Mouse (Mus musculus) intestine, postnatal 0 days (tissue): ENCODE results near the gene Soga1. TPM values are rescaled to one million over a fixed set of nuclear protein-coding genes. Genes with fewer than 3 reads are reported as not detected.
A peak's percentile ranks its signal among the peaks of the same experiment; 100 is the strongest.

Experiments used
- ATAC-seq: fragments of 200-750 bp; cut with Nextera tagmentation; 2 replicates; pipeline ENCODE4 v1.8.0; 2017; ENCODE audit warnings: mild to moderate bottlenecking, moderate TSS enrichment, moderate library complexity
- H3K27ac ChIP-seq: fragments of 300-500 bp; sonication (generic); 2 replicates; pipeline ENCODE4 v1.5.1; 2014; ENCODE audit warnings: mild to moderate bottlenecking, low read depth, low read length, moderate library complexity
- H3K27me3 ChIP-seq: fragments of 300-500 bp; sonication (generic); replicated peaks from 2 replicates; pipeline ENCODE4 v1.6.1; 2014; ENCODE audit warnings: low read length, mixed read lengths; ENCODE audit not compliant: control insufficient read depth, insufficient read depth
- H3K36me3 ChIP-seq: fragments of 300-500 bp; sonication (generic); 2 replicates; pipeline ENCODE4 v1.6.1; 2014; ENCODE audit warnings: mild to moderate bottlenecking, moderate library complexity; ENCODE audit not compliant: control insufficient read depth, insufficient read depth
- H3K4me1 ChIP-seq: fragments of 300-500 bp; sonication (generic); replicated peaks from 2 replicates; pipeline ENCODE4 v1.6.1; 2014; ENCODE audit warnings: antibody characterized with exemption, low read length, mixed read lengths; ENCODE audit not compliant: control insufficient read depth, insufficient read depth
- H3K4me2 ChIP-seq: fragments of 300-500 bp; sonication (generic); replicated peaks from 2 replicates; pipeline ENCODE4 v1.6.1; 2014; ENCODE audit warnings: low read depth, mild to moderate bottlenecking, moderate library complexity
- H3K4me3 ChIP-seq: fragments of 300-500 bp; sonication (generic); 2 replicates; pipeline ENCODE4 v1.5.1; 2014; ENCODE audit warnings: low read depth, low read length
- H3K9ac ChIP-seq: fragments of 300-500 bp; sonication (generic); 2 replicates; pipeline ENCODE4 v1.6.1; 2014; ENCODE audit warnings: mild to moderate bottlenecking, low read depth, low read length
- H3K9me3 ChIP-seq: fragments of 300-500 bp; sonication (generic); 2 replicates; pipeline ENCODE4 v1.6.1; 2016; ENCODE audit warnings: mixed run types; ENCODE audit not compliant: control insufficient read depth
- CTCF ChIP-seq: sonication (generic); IDR thresholded peaks from 2 replicates; pipeline ENCODE4 v1.5.1; 2016; ENCODE audit warnings: low read depth, mild to moderate bottlenecking, control low read depth, antibody characterized with exemption, moderate library complexity
- WGBS: fragments of 180-500 bp; shearing (Covaris S2); extraction: QIAGEN DNeasy Blood & Tissue Kit; methylation state at CpG from one replicate; pipeline ENCODE4 v1.1.7; 2014; 5-methylcytosine and 5-hydroxymethylcytosine counted together
- polyA plus RNA-seq: library from polyadenylated mRNA; unstranded; fragments of >200 nt; fragmentation: Nextera tagmentation; extraction: Ambion mirVana; gene quantifications from 2 replicates; pipeline ENCODE4 v1.2.1, GENCODE M21; 2015

Soga1 gene
- polyA plus RNA-seq, 1 experiment from 2014 or later, result 0.90 TPM

GRCm38 (mm10) chr2:157040649-157041046 is 38.4 kb downstream of the Soga1 start:
- WGBS, result 80% methylated on average over 16 of the region's 17 CpGs
- peaks cover 21% of the 10 kb centered on the region; the same call in 1 of the 2 replicates for H3K36me3 ChIP-seq
- H3K4me3 ChIP-seq, result no peak overlapping the region
- no peak overlapping the region for H3K9ac ChIP-seq
- H3K4me1 ChIP-seq, result no peaks in the 10 kb centered on the region
- no peak overlapping the region for H3K4me2 ChIP-seq
- ATAC-seq, result no peak
- no peak overlapping the region for H3K27ac ChIP-seq
- no peaks in the 10 kb centered on the region for H3K9me3 ChIP-seq
- no peak for TF ChIP-seq CTCF
- H3K27me3 ChIP-seq, result no peaks in the 10 kb centered on the region

GRCm38 (mm10) chr2:157039900-157040648 is 39.0 kb downstream of the Soga1 start:
- Histone ChIP-seq H3K4me3 (no peak overlapping the region), H3K27ac (no peak overlapping the region), H3K27me3 (no peaks in the 10 kb centered on the region), H3K9me3 (no peaks in the 10 kb centered on the region), H3K9ac (no peak overlapping the region), H3K4me2 (no peak overlapping the region), H3K36me3 (peaks cover 18% of the 10 kb centered on the region; the same call in 1 of the 2 replicates), H3K4me1 (no peaks in the 10 kb centered on the region)
- 79% methylated on average over 49 of the region's 50 CpGs for whole genome bisulfite sequencing
- 0 out of 2 replicates have a peak, but pooled peaks have one; percentile 16 for ATAC-seq
- TF ChIP-seq CTCF, result peak; percentile 51

- no peak for ATAC-seq
- Histone ChIP-seq H3K27ac (no peak overlapping the region), H3K27me3 (no peaks in the 10 kb centered on the region), H3K4me3 (no peak overlapping the region), H3K4me2 (no peak overlapping the region), H3K9me3 (no peaks in the 10 kb centered on the region), H3K36me3 (peaks cover 17% of the 10 kb centered on the region; the same call in 1 of the 2 replicates), H3K9ac (no peak overlapping the region), H3K4me1 (no peaks in the 10 kb centered on the region)
- WGBS, result 88% methylated on average over 9 of the region's 9 CpGs
- TF ChIP-seq CTCF, result no peak
These were observed 41.8 kb downstream of the Soga1 start for GRCm38 (mm10) chr2:157037303-157037702.

- 83% methylated on average over 8 of the region's 8 CpGs for WGBS
- Histone ChIP-seq H3K4me2 (no peak overlapping the region), H3K4me3 (no peak overlapping the region), H3K27ac (no peak overlapping the region), H3K27me3 (no peaks in the 10 kb centered on the region), H3K4me1 (no peaks in the 10 kb centered on the region), H3K36me3 (peaks cover 17% of the 10 kb centered on the region; the same call in 1 of the 2 replicates), H3K9me3 (no peaks in the 10 kb centered on the region), H3K9ac (no peak overlapping the region)
- TF ChIP-seq CTCF, result no peak
- ATAC-seq, result no peak
These were observed 42.7 kb downstream of the Soga1 start for GRCm38 (mm10) chr2:157036400-157036799.

GRCm38 (mm10) chr2:157035371-157035770 is 43.7 kb downstream of the Soga1 start:
- no peak for ATAC-seq
- no peaks in the 10 kb centered on the region for H3K4me1 ChIP-seq
- no peak overlapping the region for H3K9ac ChIP-seq
- no peak overlapping the region for H3K4me2 ChIP-seq
- H3K36me3 ChIP-seq, result peaks cover 14% of the 10 kb centered on the region; the same call in 1 of the 2 replicates
- H3K27ac ChIP-seq, result no peak overlapping the region
- H3K4me3 ChIP-seq, result no peak overlapping the region
- no peaks in the 10 kb centered on the region for H3K27me3 ChIP-seq
- H3K9me3 ChIP-seq, result no peaks in the 10 kb centered on the region
- TF ChIP-seq CTCF, result no peak
- WGBS, result 90% methylated on average over 7 of the region's 7 CpGs

- Histone ChIP-seq H3K27me3 (no peaks in the 10 kb centered on the region), H3K27ac (no peak overlapping the region), H3K4me3 (no peak overlapping the region), H3K4me1 (no peaks in the 10 kb centered on the region), H3K36me3 (peaks cover 43% of the 10 kb centered on the region), H3K4me2 (no peak overlapping the region), H3K9me3 (no peaks in the 10 kb centered on the region), H3K9ac (no peak overlapping the region)
- 40% methylated on average over 9 of the region's 9 CpGs for WGBS
- peak; percentile 92 for TF ChIP-seq CTCF
- peak; percentile 57; the same call in 1 of the 2 replicates for ATAC-seq
These were observed 48.2 kb downstream of the Soga1 start for GRCm38 (mm10) chr2:157030804-157031203.
